Mouse (Mus musculus): ENCODE measurements around the gene Gucy1b2. TPM values are rescaled to one million over a fixed set of nuclear protein-coding genes. Genes with fewer than 3 reads are reported as not detected.
A peak's percentile ranks its signal among the peaks of the same experiment; 100 is the strongest.

Gene Gucy1b2
- polyA plus RNA-seq, 1 experiment: not detected

DNA sequence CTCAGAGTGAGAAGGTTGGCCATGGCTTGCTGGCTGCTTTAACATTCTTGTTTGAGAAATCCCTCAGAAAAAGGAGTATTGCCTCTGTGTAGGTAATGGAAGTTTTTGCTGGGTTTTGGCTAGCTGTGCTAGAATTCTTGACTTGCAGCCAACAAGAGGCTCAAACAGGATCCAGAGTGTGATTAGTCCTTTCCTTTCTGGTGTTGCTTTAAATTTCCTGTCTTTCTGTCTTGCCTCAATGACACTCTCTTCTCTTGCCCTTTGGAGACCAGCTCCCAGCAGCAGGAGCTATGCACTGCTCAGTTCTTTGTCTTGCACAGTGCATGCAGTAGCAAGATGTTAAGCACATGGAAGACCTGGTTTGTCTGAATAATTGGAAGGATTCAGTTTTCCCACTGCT lies 80.4 kb downstream of the Gucy1b2 start:
- Histone ChIP-seq H3K4me2 (ENCODE audit: low read depth) (no peak overlapping the region), H3K79me2 (ENCODE audit: control insufficient read depth, insufficient read depth) (no peaks in the 10 kb centered on the region), H3ac (ENCODE audit: control insufficient read depth, insufficient read length) (no peak overlapping the region), H3K36me3 (ENCODE audit: control insufficient read depth, insufficient read depth) (no peaks in the 10 kb centered on the region), H3K27me3 (ENCODE audit: control insufficient read depth, insufficient read depth, insufficient read length) (no peaks in the 10 kb centered on the region), H3K4me3 (no peak overlapping the region)
- TF ChIP-seq POLR2AphosphoS2 (IDR thresholded peaks at IDR 0.05; ENCODE audit: insufficient read length, low read depth) (no peak), CEBPB (IDR thresholded peaks at IDR 0.05; ENCODE audit: insufficient read depth, poor library complexity, severe bottlenecking) (no peak), MYOG (IDR thresholded peaks at IDR 0.05; ENCODE audit: control insufficient read depth in 1 of 3, insufficient read depth in 1 of 3, insufficient read length in 2 of 3, low read depth in 2 of 3) (no peak), TCF3 (IDR thresholded peaks at IDR 0.05; ENCODE audit: insufficient read length, low read depth) (no peak), TCF12 (IDR thresholded peaks at IDR 0.05; ENCODE audit: insufficient read depth, poor library complexity, severe bottlenecking) (no peak), REST (IDR thresholded peaks at IDR 0.05; ENCODE audit: insufficient read depth, insufficient read length) (no peak), POLR2A (IDR thresholded peaks at IDR 0.05; ENCODE audit: insufficient read length, low read depth) (no peak), E2F4 (IDR thresholded peaks at IDR 0.05; ENCODE audit: insufficient read depth) (no peak)

DNA sequence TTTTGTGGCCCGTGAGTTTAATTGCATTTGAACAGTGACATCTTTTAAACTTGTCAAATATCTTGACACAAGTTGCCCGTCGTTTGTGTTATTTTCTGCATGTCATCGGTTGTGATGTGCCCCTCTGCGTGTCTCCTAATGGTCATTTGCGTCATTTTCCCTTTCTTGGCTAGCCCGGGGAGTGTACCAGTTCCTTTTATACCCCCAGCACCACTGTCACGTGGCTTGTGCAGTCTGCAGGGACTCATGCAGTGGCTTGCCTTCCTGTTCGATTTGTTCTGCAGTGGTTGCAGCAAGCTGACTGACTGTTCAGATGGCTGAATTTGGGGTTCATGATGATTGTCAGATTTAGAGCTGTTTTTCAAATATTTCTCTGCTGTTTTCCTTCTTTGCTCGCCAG lies 82.1 kb downstream of the Gucy1b2 start:
- Histone ChIP-seq H3K36me3 (ENCODE audit: control insufficient read depth, insufficient read depth) (no peaks in the 10 kb centered on the region), H3K27me3 (ENCODE audit: control insufficient read depth, insufficient read depth, insufficient read length) (no peaks in the 10 kb centered on the region), H3ac (ENCODE audit: control insufficient read depth, insufficient read length) (no peak overlapping the region), H3K79me2 (ENCODE audit: control insufficient read depth, insufficient read depth) (no peaks in the 10 kb centered on the region), H3K4me2 (ENCODE audit: low read depth) (no peak overlapping the region), H3K4me3 (no peak overlapping the region)
- TF ChIP-seq CEBPB (IDR thresholded peaks at IDR 0.05; ENCODE audit: insufficient read depth, poor library complexity, severe bottlenecking) (no peak), TCF12 (IDR thresholded peaks at IDR 0.05; ENCODE audit: insufficient read depth, poor library complexity, severe bottlenecking) (no peak), POLR2A (IDR thresholded peaks at IDR 0.05; ENCODE audit: insufficient read length, low read depth) (no peak), POLR2AphosphoS2 (IDR thresholded peaks at IDR 0.05; ENCODE audit: insufficient read length, low read depth) (no peak), E2F4 (IDR thresholded peaks at IDR 0.05; ENCODE audit: insufficient read depth) (no peak)

DNA sequence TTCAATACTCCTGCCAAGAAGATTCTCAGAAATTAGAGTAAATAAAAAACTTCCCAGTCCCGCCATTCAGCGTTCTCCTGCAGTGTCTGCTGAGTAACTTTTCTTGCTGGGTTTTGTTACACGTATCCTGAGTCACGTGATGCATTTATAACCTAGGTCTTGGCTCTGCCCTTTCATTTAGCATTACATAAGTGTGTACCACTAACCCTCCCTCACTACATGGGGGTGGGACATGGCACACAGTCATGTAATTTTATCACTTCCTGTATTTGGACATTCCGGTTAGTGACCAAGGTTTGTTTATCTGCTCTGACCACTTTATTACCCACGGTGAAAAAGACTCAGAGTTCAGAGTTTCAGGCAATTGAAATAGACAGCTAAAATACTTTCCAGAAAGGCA lies 85.3 kb downstream of the Gucy1b2 start:
- Histone ChIP-seq H3ac (ENCODE audit: control insufficient read depth, insufficient read length) (no peak overlapping the region), H3K36me3 (ENCODE audit: control insufficient read depth, insufficient read depth) (peaks cover 5% of the 10 kb centered on the region), H3K4me3 (no peak overlapping the region), H3K27me3 (ENCODE audit: control insufficient read depth, insufficient read depth, insufficient read length) (no peaks in the 10 kb centered on the region), H3K79me2 (ENCODE audit: control insufficient read depth, insufficient read depth) (no peaks in the 10 kb centered on the region), H3K4me2 (ENCODE audit: low read depth) (no peak overlapping the region)
- TF ChIP-seq USF1 (IDR thresholded peaks at IDR 0.05; ENCODE audit: low read depth): peak; percentile 62
- TF ChIP-seq MYOG (IDR thresholded peaks at IDR 0.05; ENCODE audit: control insufficient read depth in 1 of 3, insufficient read depth in 1 of 3, insufficient read length in 2 of 3, low read depth in 2 of 3): no peak

DNA sequence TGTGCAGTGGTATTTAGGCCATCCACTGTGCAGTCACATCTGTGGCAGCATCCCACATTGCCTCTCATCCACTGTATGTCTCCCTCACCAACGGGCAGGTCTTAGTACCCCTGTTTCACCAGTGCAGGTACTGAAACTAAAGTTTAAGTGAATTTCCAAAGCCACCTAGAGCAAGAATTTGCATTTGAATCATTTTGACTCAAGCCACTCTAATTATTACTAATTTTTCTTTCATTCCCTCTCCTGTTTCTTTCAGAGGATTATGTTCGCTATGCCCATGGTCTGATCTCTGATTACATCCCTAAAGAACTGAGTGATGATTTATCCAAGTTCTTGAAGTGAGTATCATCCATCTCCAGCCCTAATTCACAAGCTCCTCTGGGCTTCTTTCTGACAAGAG lies 92.3 kb downstream of the Gucy1b2 start:
- Histone ChIP-seq H3K36me3 (ENCODE audit: control insufficient read depth, insufficient read depth) (peaks cover 13% of the 10 kb centered on the region), H3K27me3 (ENCODE audit: control insufficient read depth, insufficient read depth, insufficient read length) (no peaks in the 10 kb centered on the region), H3K4me3 (no peak overlapping the region), H3K79me2 (ENCODE audit: control insufficient read depth, insufficient read depth) (no peaks in the 10 kb centered on the region), H3K4me2 (ENCODE audit: low read depth) (no peak overlapping the region), H3ac (ENCODE audit: control insufficient read depth, insufficient read length) (no peak overlapping the region)
- TF ChIP-seq TCF3 (IDR thresholded peaks at IDR 0.05; ENCODE audit: insufficient read length, low read depth) (no peak), MYOD1 (IDR thresholded peaks at IDR 0.05; ENCODE audit: control insufficient read depth in 1 of 3, insufficient read length in 2 of 3, low read depth in 2 of 3) (no peak), E2F4 (IDR thresholded peaks at IDR 0.05; ENCODE audit: insufficient read depth) (no peak), REST (IDR thresholded peaks at IDR 0.05; ENCODE audit: insufficient read depth, insufficient read length) (no peak), TCF12 (IDR thresholded peaks at IDR 0.05; ENCODE audit: insufficient read depth, poor library complexity, severe bottlenecking) (no peak), MYOG (IDR thresholded peaks at IDR 0.05; ENCODE audit: control insufficient read depth in 1 of 3, insufficient read depth in 1 of 3, insufficient read length in 2 of 3, low read depth in 2 of 3) (no peak), SRF (IDR thresholded peaks at IDR 0.05; ENCODE audit: control insufficient read depth, insufficient read length, low read depth) (no peak), POLR2AphosphoS2 (IDR thresholded peaks at IDR 0.05; ENCODE audit: insufficient read length, low read depth) (no peak), USF1 (IDR thresholded peaks at IDR 0.05; ENCODE audit: low read depth) (no peak), MAX (IDR thresholded peaks at IDR 0.05; ENCODE audit: low read depth) (no peak), CEBPB (IDR thresholded peaks at IDR 0.05; ENCODE audit: insufficient read depth, poor library complexity, severe bottlenecking) (no peak), POLR2A (IDR thresholded peaks at IDR 0.05; ENCODE audit: insufficient read length, low read depth) (no peak)

DNA sequence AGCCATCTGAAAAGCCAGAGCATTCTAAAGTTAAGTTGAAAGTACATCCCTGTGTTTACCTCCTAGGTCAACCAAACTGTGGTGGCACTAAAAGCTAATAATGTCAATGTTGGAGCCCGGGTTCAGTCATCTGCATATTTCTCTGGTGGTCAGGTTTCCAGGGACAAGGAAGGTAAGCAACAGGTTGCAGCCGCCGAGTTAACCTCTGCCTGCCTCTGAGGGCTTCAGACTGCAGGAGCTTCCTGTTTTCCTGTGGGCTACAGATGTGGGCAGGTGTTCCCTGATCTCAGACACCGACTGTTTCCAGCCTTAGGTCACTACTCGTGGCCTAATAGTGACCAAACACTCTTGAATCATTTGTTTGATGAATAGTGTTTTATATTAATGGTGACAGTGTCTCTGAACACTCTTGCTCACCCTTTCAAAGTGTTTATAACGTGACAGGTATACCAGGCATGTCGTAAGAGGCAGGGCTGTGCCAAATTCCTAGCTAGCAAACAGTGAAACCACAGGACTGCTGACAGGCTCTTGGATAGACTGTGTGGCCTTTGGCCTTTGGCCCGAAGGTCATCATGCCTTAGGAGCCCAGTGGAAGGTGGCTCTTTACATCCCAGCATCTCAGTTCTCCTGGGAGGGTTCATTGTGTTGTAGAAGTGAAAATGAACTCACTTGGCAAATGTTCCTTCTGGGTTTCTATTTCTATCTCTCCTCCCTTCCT lies 94.7 kb downstream of the Gucy1b2 start:
- Histone ChIP-seq H3K79me2 (ENCODE audit: control insufficient read depth, insufficient read depth) (no peaks in the 10 kb centered on the region), H3K36me3 (ENCODE audit: control insufficient read depth, insufficient read depth) (peaks cover 8% of the 10 kb centered on the region), H3K27me3 (ENCODE audit: control insufficient read depth, insufficient read depth, insufficient read length) (no peaks in the 10 kb centered on the region)

More for the DNA sequence above, 94.7 kb downstream of the Gucy1b2 start:
- TF ChIP-seq CEBPB (IDR thresholded peaks at IDR 0.05; ENCODE audit: insufficient read depth, poor library complexity, severe bottlenecking): no peak
- no peak for TF ChIP-seq TCF12 (IDR thresholded peaks at IDR 0.05; ENCODE audit: insufficient read depth, poor library complexity, severe bottlenecking)
- TF ChIP-seq MAX (IDR thresholded peaks at IDR 0.05; ENCODE audit: low read depth): no peak
- TF ChIP-seq MYOD1 (IDR thresholded peaks at IDR 0.05; ENCODE audit: control insufficient read depth in 1 of 3, insufficient read length in 2 of 3, low read depth in 2 of 3): no peak
- TF ChIP-seq POLR2A (IDR thresholded peaks at IDR 0.05; ENCODE audit: insufficient read length, low read depth): no peak
- H3ac ChIP-seq (ENCODE audit: control insufficient read depth, insufficient read length): no peak overlapping the region
- H3K4me2 ChIP-seq (ENCODE audit: low read depth): no peak overlapping the region
- no peak overlapping the region for H3K4me3 ChIP-seq
